Mouse (Mus musculus): ENCODE measurements around the gene Decr2. TPM values are rescaled to one million over a fixed set of nuclear protein-coding genes. Genes with fewer than 3 reads are reported as not detected.
"Not testable (repeated sequence)": the region's sequence is repeated elsewhere in the genome, so short reads cannot be mapped to it uniquely, and the experiment has no call there.

Decr2 gene
- polyA plus RNA-seq, 1 experiment from 2014 or later, result 27.3 TPM

GRCm38 (mm10) chr17:26115205-26115898, 25.2 kb upstream of the Decr2 start:
- H3K4me2 ChIP-seq (ENCODE audit: low read length), result no peak overlapping the region

GRCm38 (mm10) chr17:26114461-26114860, 24.3 kb upstream of the Decr2 start:
- H3K36me3 ChIP-seq (ENCODE audit: control insufficient read depth, insufficient read depth, low read length); H3K4me2 ChIP-seq (ENCODE audit: low read length); ATAC-seq (replicated peaks; ENCODE audit: low FRiP score, low TSS enrichment, low read depth); H3K9ac ChIP-seq (ENCODE audit: low read length); H3K9me3 ChIP-seq (ENCODE audit: control insufficient read depth, low read length); DNase-seq (ENCODE audit: low spot score); H3K4me3 ChIP-seq (ENCODE audit: low read depth, low read length); H3K27ac ChIP-seq (ENCODE audit: low read depth): not testable (repeated sequence)
- Histone ChIP-seq H3K27me3 (replicated peaks; ENCODE audit: control insufficient read depth, insufficient read depth, low read length) (peaks cover 64% of the 10 kb centered on the region), H3K4me1 (replicated peaks; ENCODE audit: control insufficient read depth, insufficient read depth, low read length) (peaks cover 10% of the 10 kb centered on the region; the same call in 1 of the 2 replicates)
- WGBS, result 76% methylated on average over 7 of the region's 7 CpGs

More at GRCm38 (mm10) chr17:26115205-26115898, 25.2 kb upstream of the Decr2 start:
- Histone ChIP-seq H3K4me1 (replicated peaks; ENCODE audit: control insufficient read depth, insufficient read depth, low read length) (peaks cover 10% of the 10 kb centered on the region; the same call in 1 of the 2 replicates), H3K4me3 (ENCODE audit: low read depth, low read length) (no peak overlapping the region), H3K9ac (ENCODE audit: low read length) (no peak overlapping the region), H3K36me3 (ENCODE audit: control insufficient read depth, insufficient read depth, low read length) (no peaks in the 10 kb centered on the region), H3K27me3 (replicated peaks; ENCODE audit: control insufficient read depth, insufficient read depth, low read length) (peaks cover 58% of the 10 kb centered on the region), H3K9me3 (ENCODE audit: control insufficient read depth, low read length) (no peaks in the 10 kb centered on the region), H3K27ac (ENCODE audit: low read depth) (no peak overlapping the region)
- ATAC-seq (replicated peaks; ENCODE audit: low FRiP score, low TSS enrichment, low read depth), result no peak
- no peak for DNase-seq (ENCODE audit: low spot score)
- WGBS, result 83% methylated on average over 7 of the region's 7 CpGs

GRCm38 (mm10) chr17:26114061-26114460, 23.9 kb upstream of the Decr2 start:
- peaks cover 64% of the 10 kb centered on the region for H3K27me3 ChIP-seq (replicated peaks; ENCODE audit: control insufficient read depth, insufficient read depth, low read length)
- no peak overlapping the region; the same call in 1 of the 2 replicates for H3K9ac ChIP-seq (ENCODE audit: low read length)
- no peak overlapping the region for H3K27ac ChIP-seq (ENCODE audit: low read depth)
- DNase-seq (ENCODE audit: low spot score) (no peak), ATAC-seq (replicated peaks; ENCODE audit: low FRiP score, low TSS enrichment, low read depth) (no peak)
- peak overlapping the region; percentile 88 for H3K4me2 ChIP-seq (ENCODE audit: low read length)
- H3K36me3 ChIP-seq (ENCODE audit: control insufficient read depth, insufficient read depth, low read length), result no peaks in the 10 kb centered on the region
- H3K4me1 ChIP-seq (replicated peaks; ENCODE audit: control insufficient read depth, insufficient read depth, low read length), result peaks cover 10% of the 10 kb centered on the region; the same call in 1 of the 2 replicates
- H3K4me3 ChIP-seq (ENCODE audit: low read depth, low read length), result peak overlapping the region; percentile 54
- WGBS, result 15% methylated on average over 8 of the region's 8 CpGs
- no peaks in the 10 kb centered on the region for H3K9me3 ChIP-seq (ENCODE audit: control insufficient read depth, low read length)

- peak within 1 kb of the TSS; percentile 54 for H3K4me3 ChIP-seq (ENCODE audit: low read depth, low read length)
- under 1% methylated on average over 70 of the region's 75 CpGs for WGBS
Measured at GRCm38 (mm10) chr17:26113181-26113948, 23.2 kb upstream of the Decr2 start, which contains the start of gene Tmem8. TSS of gene Tmem8 (plus strand) at chr17:26113299.

GRCm38 (mm10) chr17:26112751-26113150, 22.6 kb upstream of the Decr2 start:
- 21% methylated on average over 14 of the region's 14 CpGs for WGBS
- H3K4me3 ChIP-seq (ENCODE audit: low read depth, low read length), result peak overlapping the region; percentile 54
- peak overlapping the region; percentile 88 for H3K4me2 ChIP-seq (ENCODE audit: low read length)
- ATAC-seq (replicated peaks; ENCODE audit: low FRiP score, low TSS enrichment, low read depth) (no peak), DNase-seq (ENCODE audit: low spot score) (no peak)
- no peaks in the 10 kb centered on the region for H3K36me3 ChIP-seq (ENCODE audit: control insufficient read depth, insufficient read depth, low read length)
- H3K27ac ChIP-seq (ENCODE audit: low read depth), result no peak overlapping the region
- H3K9me3 ChIP-seq (ENCODE audit: control insufficient read depth, low read length), result no peaks in the 10 kb centered on the region
- H3K4me1 ChIP-seq (replicated peaks; ENCODE audit: control insufficient read depth, insufficient read depth, low read length), result peaks cover 10% of the 10 kb centered on the region; the same call in 1 of the 2 replicates
- H3K27me3 ChIP-seq (replicated peaks; ENCODE audit: control insufficient read depth, insufficient read depth, low read length), result peaks cover 64% of the 10 kb centered on the region
- H3K9ac ChIP-seq (ENCODE audit: low read length), result peak overlapping the region; percentile 44

More at GRCm38 (mm10) chr17:26113181-26113948, 23.2 kb upstream of the Decr2 start, which contains the start of gene Tmem8:
- Histone ChIP-seq H3K4me2 (ENCODE audit: low read length) (peak within 1 kb of the TSS; percentile 88), H3K27me3 (replicated peaks; ENCODE audit: control insufficient read depth, insufficient read depth, low read length) (peaks cover 64% of the 10 kb centered on the region), H3K36me3 (ENCODE audit: control insufficient read depth, insufficient read depth, low read length) (no peaks in the 10 kb centered on the region), H3K9ac (ENCODE audit: low read length) (peak within 1 kb of the TSS; percentile 44), H3K9me3 (ENCODE audit: control insufficient read depth, low read length) (no peaks in the 10 kb centered on the region), H3K27ac (ENCODE audit: low read depth) (no peak within 1 kb of the TSS), H3K4me1 (replicated peaks; ENCODE audit: control insufficient read depth, insufficient read depth, low read length) (peaks cover 10% of the 10 kb centered on the region; the same call in 1 of the 2 replicates)
- ATAC-seq (replicated peaks; ENCODE audit: low FRiP score, low TSS enrichment, low read depth) (peak; percentile 82), DNase-seq (ENCODE audit: low spot score) (peak; percentile 87)

- H3K4me2 ChIP-seq (ENCODE audit: low read length), result no peak overlapping the region
- H3K36me3 ChIP-seq (ENCODE audit: control insufficient read depth, insufficient read depth, low read length), result no peaks in the 10 kb centered on the region
- peaks cover 64% of the 10 kb centered on the region for H3K27me3 ChIP-seq (replicated peaks; ENCODE audit: control insufficient read depth, insufficient read depth, low read length)
- no peak overlapping the region for H3K27ac ChIP-seq (ENCODE audit: low read depth)
- no peak overlapping the region for H3K9ac ChIP-seq (ENCODE audit: low read length)
- peaks cover 10% of the 10 kb centered on the region; the same call in 1 of the 2 replicates for H3K4me1 ChIP-seq (replicated peaks; ENCODE audit: control insufficient read depth, insufficient read depth, low read length)
- no peak for ATAC-seq (replicated peaks; ENCODE audit: low FRiP score, low TSS enrichment, low read depth)
- 32% methylated on average over 4 of the region's 4 CpGs for WGBS
- H3K9me3 ChIP-seq (ENCODE audit: control insufficient read depth, low read length), result no peaks in the 10 kb centered on the region
- DNase-seq (ENCODE audit: low spot score), result no peak
- no peak overlapping the region for H3K4me3 ChIP-seq (ENCODE audit: low read depth, low read length)
Measured at GRCm38 (mm10) chr17:26111722-26112121, 21.6 kb upstream of the Decr2 start.

GRCm38 (mm10) chr17:26111024-26111423, 20.9 kb upstream of the Decr2 start:
- Histone ChIP-seq H3K27me3 (replicated peaks; ENCODE audit: control insufficient read depth, insufficient read depth, low read length) (peaks cover 62% of the 10 kb centered on the region), H3K27ac (ENCODE audit: low read depth) (no peak overlapping the region), H3K36me3 (ENCODE audit: control insufficient read depth, insufficient read depth, low read length) (no peaks in the 10 kb centered on the region), H3K4me1 (replicated peaks; ENCODE audit: control insufficient read depth, insufficient read depth, low read length) (peaks cover 10% of the 10 kb centered on the region; the same call in 1 of the 2 replicates), H3K9ac (ENCODE audit: low read length) (no peak overlapping the region), H3K4me3 (ENCODE audit: low read depth, low read length) (no peak overlapping the region), H3K9me3 (ENCODE audit: control insufficient read depth, low read length) (no peaks in the 10 kb centered on the region), H3K4me2 (ENCODE audit: low read length) (no peak overlapping the region)
- DNase-seq (ENCODE audit: low spot score) (no peak), ATAC-seq (replicated peaks; ENCODE audit: low FRiP score, low TSS enrichment, low read depth) (no peak)
- WGBS, result 10% methylated on average over 4 of the region's 4 CpGs

- WGBS, result 35% methylated on average over 4 of the region's 4 CpGs
- Histone ChIP-seq H3K4me1 (replicated peaks; ENCODE audit: control insufficient read depth, insufficient read depth, low read length) (peaks cover 10% of the 10 kb centered on the region; the same call in 1 of the 2 replicates), H3K4me2 (ENCODE audit: low read length) (no peak overlapping the region), H3K27me3 (replicated peaks; ENCODE audit: control insufficient read depth, insufficient read depth, low read length) (peaks cover 53% of the 10 kb centered on the region), H3K36me3 (ENCODE audit: control insufficient read depth, insufficient read depth, low read length) (no peaks in the 10 kb centered on the region), H3K4me3 (ENCODE audit: low read depth, low read length) (no peak overlapping the region), H3K9ac (ENCODE audit: low read length) (no peak overlapping the region), H3K9me3 (ENCODE audit: control insufficient read depth, low read length) (no peaks in the 10 kb centered on the region), H3K27ac (ENCODE audit: low read depth) (no peak overlapping the region)
- ATAC-seq (replicated peaks; ENCODE audit: low FRiP score, low TSS enrichment, low read depth), result no peak
- no peak for DNase-seq (ENCODE audit: low spot score)
Measured at GRCm38 (mm10) chr17:26110156-26110555, 20.0 kb upstream of the Decr2 start.
